Mouse (Mus musculus) hindbrain, postnatal 0 days (tissue): ENCODE measurements around the gene Orai3. TPM values are rescaled to one million over a fixed set of nuclear protein-coding genes. Genes with fewer than 3 reads are reported as not detected.
"Not testable (repeated sequence)": the region's sequence is repeated elsewhere in the genome, so short reads cannot be mapped to it uniquely, and the experiment has no call there.

Experiments used
- ATAC-seq: fragments of 200-750 bp; cut with Nextera tagmentation; 2 replicates; pipeline ENCODE4 v1.8.0; 2017; ENCODE audit warnings: mild to moderate bottlenecking, moderate TSS enrichment, moderate library complexity
- DNase-seq: peaks from one replicate; pipeline ENCODE4 v3.0.0-alpha.2; 2015; ENCODE audit warnings: low spot score
- H3K27ac ChIP-seq: fragments of 300-500 bp; sonication (generic); 2 replicates; pipeline ENCODE4 v1.5.1; 2014; ENCODE audit warnings: mild to moderate bottlenecking
- H3K27me3 ChIP-seq: fragments of 300-500 bp; sonication (generic); 2 replicates; pipeline ENCODE4 v1.6.1; 2014; ENCODE audit warnings: low read length, mixed read lengths; ENCODE audit not compliant: insufficient read depth
- H3K36me3 ChIP-seq: fragments of 300-500 bp; sonication (generic); 2 replicates; pipeline ENCODE4 v1.6.1; 2014; ENCODE audit warnings: low read length, mixed read lengths; ENCODE audit not compliant: insufficient read depth
- H3K4me1 ChIP-seq: fragments of 300-500 bp; sonication (generic); 2 replicates; pipeline ENCODE4 v1.6.1; 2014; ENCODE audit warnings: antibody characterized with exemption, low read length, mixed read lengths; ENCODE audit not compliant: insufficient read depth
- H3K4me2 ChIP-seq: fragments of 300-500 bp; sonication (generic); 2 replicates; pipeline ENCODE4 v1.6.1; 2014; ENCODE audit warnings: low read depth, mild to moderate bottlenecking, low read length, moderate library complexity, mixed read lengths
- H3K4me3 ChIP-seq: fragments of 300-500 bp; sonication (generic); 2 replicates; pipeline ENCODE4 v1.5.1; 2014; ENCODE audit warnings: low read length
- H3K9ac ChIP-seq: fragments of 300-500 bp; sonication (generic); replicated peaks from 2 replicates; pipeline ENCODE4 v1.6.1; 2014; ENCODE audit warnings: mild to moderate bottlenecking, low read length, moderate library complexity, mixed read lengths
- H3K9me3 ChIP-seq: fragments of 300-500 bp; sonication (generic); 2 replicates; pipeline ENCODE4 v1.6.1; 2016; ENCODE audit warnings: low read length, mixed read lengths
- CTCF ChIP-seq: IDR thresholded peaks from 2 replicates; pipeline ENCODE4 v1.5.1; 2016; ENCODE audit warnings: antibody characterized with exemption, control low read depth, low read depth
- WGBS: fragments of 180-500 bp; shearing (Covaris S2); extraction: QIAGEN DNeasy Blood & Tissue Kit; methylation state at CpG from one replicate; pipeline ENCODE4 v1.1.7; 2014; 5-methylcytosine and 5-hydroxymethylcytosine counted together
- polyA plus RNA-seq: library from polyadenylated mRNA; unstranded; fragments of >200 nt; fragmentation: Nextera tagmentation; extraction: Ambion mirVana; gene quantifications from 2 replicates; pipeline ENCODE4 v1.2.1, GENCODE M21; 2015
- total RNA-seq: library from RNA; depleted of rRNA; stranded (reverse); fragments of >200 nt; gene quantifications from 2 replicates; pipeline ENCODE4 v1.2.3, GENCODE M21; 2014

Gene Orai3
- total and polyA plus RNA-seq, 2 experiments from 2014 or later = 10.8 to 35.8 TPM

DNA sequence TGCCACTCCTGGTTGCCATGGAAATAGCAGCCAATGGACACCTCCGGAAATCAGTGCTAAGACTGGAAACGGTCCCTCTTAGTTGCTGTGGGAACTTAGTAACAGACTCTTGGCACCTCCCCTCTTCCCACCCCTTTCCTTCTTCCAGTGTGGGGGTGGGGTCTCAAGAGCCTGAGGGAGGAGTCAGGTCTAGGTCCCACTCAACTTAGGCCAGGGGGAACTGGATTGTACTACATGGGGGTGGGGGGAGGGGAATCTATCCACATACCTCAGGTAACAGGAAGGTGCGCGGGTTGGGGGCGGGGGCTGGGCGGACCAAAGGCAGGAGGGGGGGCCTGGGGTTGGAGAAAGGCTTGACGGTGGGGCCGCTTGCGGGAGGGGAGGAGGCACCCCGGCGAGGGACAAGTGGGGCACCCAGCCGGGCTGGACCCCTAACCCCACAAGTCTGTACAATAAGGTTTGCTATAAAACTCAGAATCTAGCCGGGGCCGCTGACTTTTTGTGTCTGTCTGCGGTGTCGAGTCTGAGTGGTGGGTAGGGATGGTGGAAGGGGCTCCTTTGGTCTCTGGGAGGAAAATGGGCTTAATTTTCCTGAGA is 520 bp upstream of the Orai3 start:
- Histone ChIP-seq H3K9me3 (no peaks in the 10 kb centered on the region), H3K36me3 (peaks cover 30% of the 10 kb centered on the region; the same call in 1 of the 2 replicates), H3K4me3 (peak overlapping the region; percentile 43), H3K9ac (peak overlapping the region; percentile 61), H3K27me3 (no peaks in the 10 kb centered on the region), H3K27ac (peak overlapping the region; percentile 83), H3K4me1 (peaks cover 6% of the 10 kb centered on the region), H3K4me2 (peak overlapping the region; percentile 70)
- peak; percentile 97 for DNase-seq
- TF ChIP-seq CTCF = no peak
- WGBS = under 1% methylated on average over 16 of the region's 16 CpGs
- ATAC-seq = peak; percentile 94

DNA sequence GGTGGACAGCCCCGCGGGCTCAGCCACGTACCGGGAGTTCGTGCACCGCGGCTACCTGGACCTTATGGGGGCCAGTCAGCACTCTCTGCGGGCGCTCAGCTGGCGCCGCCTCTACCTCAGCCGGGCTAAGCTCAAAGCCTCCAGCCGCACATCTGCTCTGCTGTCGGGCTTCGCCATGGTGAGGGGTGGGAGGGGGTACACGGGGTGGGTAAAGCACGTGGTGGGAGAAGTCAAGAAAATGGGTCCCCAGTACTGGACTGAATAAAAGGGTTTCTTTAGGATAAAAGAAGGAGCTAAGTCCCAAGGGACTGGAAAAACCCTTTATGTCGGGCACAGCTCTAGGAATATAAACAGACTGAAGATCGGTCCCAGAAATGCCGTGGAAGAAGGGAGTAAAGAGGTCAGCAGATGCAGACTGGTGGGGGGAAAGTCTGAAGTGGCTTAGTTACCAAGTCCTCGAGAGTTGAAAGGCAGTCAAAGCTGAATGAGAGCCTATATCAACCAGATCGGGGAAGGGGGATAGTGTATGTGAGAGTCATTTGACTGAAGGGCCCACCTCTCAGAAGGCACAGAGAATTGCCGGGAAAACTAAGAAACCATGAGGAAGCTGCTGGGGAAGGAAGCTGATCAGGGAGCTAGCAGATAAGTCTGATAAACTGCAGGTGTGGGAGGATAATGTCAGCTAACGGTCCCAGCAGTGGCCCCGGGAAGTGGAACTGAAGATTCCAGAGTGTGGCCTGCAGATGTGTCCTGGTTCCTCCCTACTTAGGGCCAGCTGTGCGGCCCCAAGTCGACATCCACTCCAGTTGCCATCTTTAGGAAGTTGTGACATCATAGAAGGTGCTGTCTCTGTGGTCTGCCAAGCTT is 657 bp downstream of the Orai3 start:
- ATAC-seq (peak; percentile 10; the same call in 1 of the 2 replicates), DNase-seq (peak; percentile 39)
- Histone ChIP-seq H3K27me3 (no peaks in the 10 kb centered on the region), H3K9ac (peak overlapping the region; percentile 61), H3K4me2 (peak overlapping the region; percentile 70), H3K36me3 (peaks cover 23% of the 10 kb centered on the region; the same call in 1 of the 2 replicates), H3K4me1 (peaks cover 6% of the 10 kb centered on the region), H3K27ac (peak overlapping the region; percentile 83), H3K9me3 (no peaks in the 10 kb centered on the region), H3K4me3 (peak overlapping the region; percentile 43)
- WGBS = 6% methylated on average over 27 of the region's 27 CpGs
- no peak for TF ChIP-seq CTCF

DNA sequence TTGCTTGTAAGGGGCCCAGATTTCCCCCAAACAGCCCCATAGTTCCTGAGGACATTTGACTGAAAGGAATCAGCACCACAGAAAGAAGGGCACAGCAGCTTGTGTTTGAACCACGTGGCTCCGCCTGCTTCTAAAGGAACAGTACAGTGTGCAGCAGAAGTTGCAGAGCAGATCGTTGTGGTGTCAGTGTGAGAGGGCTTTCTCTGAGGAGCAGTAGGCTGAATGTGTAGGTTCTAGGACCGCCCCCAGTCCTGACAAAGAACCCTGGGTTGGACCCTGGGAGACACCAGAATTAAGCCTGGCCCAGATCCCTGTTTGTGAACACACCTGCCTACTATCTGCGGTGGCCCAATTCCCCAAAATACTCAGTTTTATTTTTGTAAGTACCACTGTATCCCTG is 1.6 kb downstream of the Orai3 start:
- H3K27me3 ChIP-seq = no peaks in the 10 kb centered on the region
- no peak overlapping the region for H3K9ac ChIP-seq
- peaks cover 6% of the 10 kb centered on the region for H3K4me1 ChIP-seq
- WGBS = 69% methylated on average over 5 of the region's 5 CpGs
- peaks cover 13% of the 10 kb centered on the region; the same call in 1 of the 2 replicates for H3K36me3 ChIP-seq
- DNase-seq = no peak
- ATAC-seq = no peak
- H3K9me3 ChIP-seq = no peaks in the 10 kb centered on the region
- no peak overlapping the region for H3K4me3 ChIP-seq
- no peak for TF ChIP-seq CTCF
- no peak overlapping the region for H3K27ac ChIP-seq
- H3K4me2 ChIP-seq = no peak overlapping the region

DNA sequence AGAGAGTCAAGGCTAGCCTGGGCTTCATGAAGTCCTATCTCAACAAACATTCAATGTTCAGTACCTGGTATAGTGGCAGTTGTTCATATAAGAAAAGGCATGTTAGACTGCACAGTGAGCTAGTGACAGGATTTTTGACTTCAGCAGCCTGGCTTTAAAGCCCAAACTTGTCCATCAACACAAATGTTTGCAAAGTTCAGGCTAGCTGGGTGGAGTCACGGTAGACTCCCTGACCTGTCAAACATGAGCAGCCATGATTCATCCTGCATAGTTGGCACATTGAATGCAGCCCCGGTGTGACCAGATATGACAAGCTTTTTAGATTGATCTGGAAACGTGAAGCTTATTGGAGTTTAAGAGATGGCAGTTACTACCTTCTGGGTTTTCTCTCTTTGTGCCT is 2.5 kb downstream of the Orai3 start:
- no peak for TF ChIP-seq CTCF
- Histone ChIP-seq H3K27me3 (no peaks in the 10 kb centered on the region), H3K4me3 (no peak overlapping the region), H3K4me1 (peaks cover 6% of the 10 kb centered on the region), H3K9me3 (no peaks in the 10 kb centered on the region), H3K36me3 (peaks cover 10% of the 10 kb centered on the region; the same call in 1 of the 2 replicates), H3K4me2 (no peak overlapping the region), H3K9ac (no peak overlapping the region), H3K27ac (no peak overlapping the region)
- no peak for DNase-seq
- no peak for ATAC-seq
- 80% methylated on average over 3 of the region's 3 CpGs for WGBS

DNA sequence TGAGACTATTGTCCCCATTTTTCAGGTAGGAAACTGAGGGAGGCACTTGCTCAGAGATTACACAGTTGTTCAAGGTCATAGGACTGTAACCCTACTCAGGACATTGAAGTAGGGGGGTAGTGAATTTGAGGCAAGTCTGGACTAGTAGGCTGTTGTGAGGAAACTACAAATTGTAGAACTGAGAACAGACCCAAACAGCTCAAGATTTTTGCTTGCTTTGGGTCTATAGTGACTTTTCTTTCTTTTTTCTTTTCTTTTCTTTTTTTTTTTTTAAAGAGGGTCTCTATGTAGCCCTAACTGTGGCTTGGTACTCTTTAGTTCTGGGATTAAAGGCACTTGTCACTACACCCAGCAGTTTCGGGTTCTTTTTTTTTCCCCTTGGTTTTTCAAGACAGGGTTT is 2.9 kb downstream of the Orai3 start:
- Histone ChIP-seq H3K36me3 (peaks cover 5% of the 10 kb centered on the region; the same call in 1 of the 2 replicates), H3K4me2 (no peak overlapping the region), H3K9me3 (no peaks in the 10 kb centered on the region), H3K27ac (no peak overlapping the region), H3K4me3 (no peak overlapping the region), H3K9ac (no peak overlapping the region), H3K27me3 (no peaks in the 10 kb centered on the region), H3K4me1 (peaks cover 6% of the 10 kb centered on the region)
- 90% methylated on average over 1 of the region's 1 CpGs for WGBS
- ATAC-seq (no peak), DNase-seq (no peak)
- no peak for TF ChIP-seq CTCF

DNA sequence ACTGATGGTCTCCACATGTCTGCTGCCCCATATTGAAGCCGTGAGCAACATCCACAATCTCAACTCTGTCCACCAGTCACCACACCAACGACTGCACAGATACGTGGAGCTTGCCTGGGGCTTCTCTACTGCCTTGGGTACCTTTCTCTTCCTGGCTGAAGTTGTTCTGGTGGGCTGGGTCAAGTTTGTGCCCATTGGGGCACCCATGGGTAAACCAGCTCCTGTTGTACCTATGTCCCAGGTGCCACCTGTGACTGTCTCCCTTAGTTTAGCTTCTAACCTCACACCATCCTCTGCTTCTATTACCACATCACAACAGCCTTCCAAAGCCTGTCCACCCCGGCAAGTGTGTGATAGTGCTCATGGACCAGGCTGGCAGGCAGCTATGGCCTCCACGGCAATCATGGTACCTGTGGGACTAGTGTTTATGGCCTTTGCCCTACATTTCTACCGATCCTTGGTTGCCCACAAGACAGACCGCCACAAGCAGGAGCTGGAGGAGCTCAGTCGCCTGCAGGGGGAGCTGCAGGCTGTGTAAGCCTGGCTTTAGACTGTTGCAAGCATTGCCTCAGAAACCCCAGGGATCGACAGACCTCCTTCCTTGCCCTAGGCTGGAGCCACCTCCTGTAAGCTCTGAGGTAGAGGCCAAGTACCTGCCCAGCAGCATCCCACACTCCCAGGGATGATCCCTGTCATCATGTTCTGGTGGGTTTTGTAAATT is 4.2 kb downstream of the Orai3 start:
- H3K4me2 ChIP-seq = no peak overlapping the region
- no peaks in the 10 kb centered on the region for H3K27me3 ChIP-seq
- H3K9me3 ChIP-seq = no peaks in the 10 kb centered on the region
- peaks cover 9% of the 10 kb centered on the region; the same call in 1 of the 2 replicates for H3K4me1 ChIP-seq
- 38% methylated on average over 9 of the region's 9 CpGs for WGBS
- H3K27ac ChIP-seq = no peak overlapping the region
- H3K4me3 ChIP-seq = no peak overlapping the region
- peak; percentile 80 for TF ChIP-seq CTCF
- no peak overlapping the region for H3K9ac ChIP-seq
- peak; percentile 81 for DNase-seq
- ATAC-seq = no peak
- H3K36me3 ChIP-seq = peaks cover 2% of the 10 kb centered on the region; the same call in 1 of the 2 replicates

DNA sequence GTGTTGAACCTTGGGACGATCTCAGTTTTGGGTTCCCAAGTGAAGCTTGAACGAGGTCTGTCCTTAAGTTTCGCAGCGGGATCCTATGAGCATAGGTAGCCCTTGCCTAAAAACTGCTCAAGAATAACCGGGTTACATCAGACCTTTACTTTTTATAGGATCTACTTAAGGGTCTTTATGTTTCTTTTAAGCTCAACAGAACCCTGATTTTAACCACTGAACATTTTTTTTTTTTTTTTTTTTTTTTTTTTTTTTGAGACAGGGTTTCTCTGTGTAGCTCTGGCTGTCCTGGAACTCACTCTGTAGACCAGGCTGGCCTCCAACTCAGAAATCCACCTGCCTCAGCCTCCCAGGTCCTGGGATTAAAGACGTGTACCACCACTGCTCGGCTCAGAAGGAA is 6.2 kb downstream of the Orai3 start:
- not testable (repeated sequence) for H3K9me3 ChIP-seq, H3K27me3 ChIP-seq, DNase-seq, H3K4me1 ChIP-seq, ATAC-seq
- peak overlapping the region; percentile 88 for H3K27ac ChIP-seq
- 71% methylated on average over 7 of the region's 7 CpGs for WGBS
- H3K4me2 ChIP-seq = peak overlapping the region; percentile 76
- peak overlapping the region; percentile 68 for H3K4me3 ChIP-seq
- H3K36me3 ChIP-seq = peaks cover 14% of the 10 kb centered on the region
- H3K9ac ChIP-seq = peak overlapping the region; percentile 84; the same call in 1 of the 2 replicates
